Mouse (Mus musculus): ENCODE results near the gene Nos3. TPM values are rescaled to one million over a fixed set of nuclear protein-coding genes. Genes with fewer than 3 reads are reported as not detected.

The Nos3 gene
- 6.3 and 12.0 TPM in 2 replicates for polyA plus RNA-seq (2014; fragmentation: Nextera tagmentation; extraction: Ambion mirVana)

DNA sequence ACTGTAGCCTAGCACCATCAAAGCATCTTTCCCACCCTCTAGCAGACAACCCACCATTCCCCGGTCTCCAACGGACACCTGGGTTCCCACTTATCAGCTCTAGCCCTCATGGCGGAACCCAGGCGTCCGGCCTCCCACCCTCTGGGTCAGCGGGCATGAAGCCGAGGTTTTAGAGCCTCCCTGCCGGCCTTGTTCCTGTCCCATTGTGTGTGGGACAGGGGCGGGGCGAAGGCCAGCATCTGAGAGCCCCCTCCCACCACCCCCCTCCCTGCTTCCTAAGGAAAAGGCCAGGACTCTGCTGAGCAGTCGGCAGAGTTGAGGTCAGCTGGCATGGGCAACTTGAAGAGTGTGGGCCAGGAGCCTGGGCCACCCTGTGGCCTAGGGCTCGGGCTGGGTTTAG, at the start of gene Nos3:
TSS of gene Nos3 (plus strand) at position 303 of the 400 bp plus-strand sequence.
- no peaks in the 10 kb centered on the region for H3K36me3 ChIP-seq (ENCODE audit: control insufficient read depth, insufficient read depth, low read length)
- peak within 1 kb of the TSS; percentile 31; the same call in 1 of the 2 replicates for H3K4me2 ChIP-seq (replicated peaks; ENCODE audit: low read depth, low read length)
- H3K27me3 ChIP-seq (ENCODE audit: control insufficient read depth, insufficient read depth, low read length): no peaks in the 10 kb centered on the region
- no peaks in the 10 kb centered on the region for H3K9me3 ChIP-seq (ENCODE audit: control insufficient read depth, low read length)
- no peaks in the 10 kb centered on the region for H3K4me1 ChIP-seq (ENCODE audit: control insufficient read depth, insufficient read depth, low read length)
- peak within 1 kb of the TSS; percentile 71; the same call in 1 of the 2 replicates for H3K27ac ChIP-seq (ENCODE audit: low read depth, low read length)
- no peak within 1 kb of the TSS for H3K9ac ChIP-seq (ENCODE audit: low read depth, low read length)
- 59% methylated on average over 12 of the region's 12 CpGs for WGBS
- no peak for ATAC-seq (ENCODE audit: low FRiP score, low TSS enrichment)
- peak within 1 kb of the TSS; percentile 21; the same call in 1 of the 2 replicates for H3K4me3 ChIP-seq (ENCODE audit: low read length)

DNA sequence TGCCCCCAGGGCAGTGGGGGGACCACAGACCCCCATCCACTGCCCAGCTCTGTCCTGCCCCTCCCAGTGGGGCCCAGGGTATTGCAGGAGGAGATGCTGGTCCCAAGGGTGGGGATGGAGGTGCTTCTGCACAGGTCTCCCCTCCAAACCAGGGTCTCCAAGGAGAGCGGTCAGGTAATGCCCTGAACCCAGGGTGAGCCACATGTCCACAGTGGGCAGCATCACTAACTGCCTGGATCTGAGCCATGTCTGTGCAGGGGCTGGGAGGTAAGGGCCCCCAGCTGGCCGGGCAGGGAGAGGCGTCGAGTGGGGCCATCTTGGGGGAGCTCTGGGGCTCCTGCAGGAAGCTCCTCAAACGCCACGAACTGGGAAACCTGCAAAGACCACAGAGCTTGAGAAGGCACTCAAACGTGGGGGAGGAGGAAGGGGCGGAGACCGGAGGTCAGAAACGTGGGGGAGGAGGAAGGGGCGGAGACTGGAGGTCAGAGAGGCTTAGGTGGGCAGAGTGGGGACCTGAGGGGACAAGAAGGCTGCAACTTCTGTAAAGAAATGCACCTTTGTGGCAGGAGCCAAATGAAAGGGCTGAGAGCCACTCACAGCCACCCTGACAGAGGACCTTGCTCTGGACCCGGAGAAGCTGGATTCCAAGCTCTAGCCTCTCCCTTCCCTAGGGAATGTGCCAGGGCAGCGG, 44.7 kb upstream of the Nos3 start:
- WGBS: 15% methylated on average over 13 of the region's 13 CpGs
- no peaks in the 10 kb centered on the region for H3K27me3 ChIP-seq (ENCODE audit: control insufficient read depth, insufficient read depth, low read length)
- peak overlapping the region; percentile 42; the same call in 1 of the 2 replicates for H3K27ac ChIP-seq (ENCODE audit: low read depth, low read length)
- H3K4me1 ChIP-seq (ENCODE audit: control insufficient read depth, insufficient read depth, low read length): peaks cover 23% of the 10 kb centered on the region
- H3K4me2 ChIP-seq (replicated peaks; ENCODE audit: low read depth, low read length): peak overlapping the region; percentile 21; the same call in 1 of the 2 replicates
- peak overlapping the region; percentile 18; the same call in 1 of the 2 replicates for H3K9ac ChIP-seq (ENCODE audit: low read depth, low read length)
- H3K9me3 ChIP-seq (ENCODE audit: control insufficient read depth, low read length): no peaks in the 10 kb centered on the region
- H3K36me3 ChIP-seq (ENCODE audit: control insufficient read depth, insufficient read depth, low read length): peaks cover 8% of the 10 kb centered on the region; the same call in 1 of the 2 replicates
- ATAC-seq (ENCODE audit: low FRiP score, low TSS enrichment): peak; percentile 10; the same call in 1 of the 2 replicates
- no peak overlapping the region for H3K4me3 ChIP-seq (ENCODE audit: low read length)

DNA sequence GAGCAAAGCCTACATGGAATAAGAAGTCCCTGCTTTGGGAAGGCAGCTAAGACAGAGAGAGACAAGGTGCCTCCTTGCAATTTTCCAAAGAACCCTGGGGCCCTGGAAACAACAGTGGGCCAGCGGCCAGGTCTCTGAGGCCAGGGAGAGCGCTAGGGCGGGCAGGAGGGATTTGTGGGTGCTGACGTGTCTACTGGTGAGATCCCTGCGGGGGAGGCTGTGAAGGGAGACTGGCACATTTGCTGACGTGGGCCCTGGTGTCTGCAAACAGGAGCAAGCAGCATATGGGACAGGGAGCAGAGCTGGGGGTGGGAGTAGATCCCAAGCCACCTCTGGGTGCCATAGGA, 44.2 kb upstream of the Nos3 start:
- no peak for ATAC-seq (ENCODE audit: low FRiP score, low TSS enrichment)
- Histone ChIP-seq H3K27me3 (ENCODE audit: control insufficient read depth, insufficient read depth, low read length) (no peaks in the 10 kb centered on the region), H3K4me3 (ENCODE audit: low read length) (no peak overlapping the region), H3K4me1 (ENCODE audit: control insufficient read depth, insufficient read depth, low read length) (peaks cover 23% of the 10 kb centered on the region), H3K4me2 (replicated peaks; ENCODE audit: low read depth, low read length) (peak overlapping the region; percentile 21; the same call in 1 of the 2 replicates), H3K9me3 (ENCODE audit: control insufficient read depth, low read length) (no peaks in the 10 kb centered on the region), H3K36me3 (ENCODE audit: control insufficient read depth, insufficient read depth, low read length) (peaks cover 11% of the 10 kb centered on the region; the same call in 1 of the 2 replicates), H3K27ac (ENCODE audit: low read depth, low read length) (peak overlapping the region; percentile 42; the same call in 1 of the 2 replicates), H3K9ac (ENCODE audit: low read depth, low read length) (peak overlapping the region; percentile 18; the same call in 1 of the 2 replicates)
- 37% methylated on average over 6 of the region's 6 CpGs for WGBS

DNA sequence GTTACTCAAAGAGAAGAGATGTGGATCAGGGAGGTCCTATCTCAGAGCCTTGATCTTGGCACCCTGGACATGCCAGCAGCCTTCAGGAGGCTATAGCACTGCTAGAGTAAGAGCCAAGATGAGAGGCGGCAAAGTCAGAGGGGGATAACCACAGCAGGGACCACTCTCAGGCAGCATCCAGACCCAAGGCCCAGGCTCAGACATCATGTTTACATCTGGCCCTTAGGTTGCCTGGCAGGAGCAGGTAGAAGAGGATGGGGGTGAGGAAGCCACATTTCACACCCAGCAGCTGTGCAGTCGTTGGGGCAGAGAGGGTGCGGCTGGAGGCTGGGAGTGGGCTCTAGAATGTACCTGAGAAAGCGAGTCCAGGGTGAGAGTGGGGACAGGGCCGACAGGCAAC, 43.7 kb upstream of the Nos3 start:
- no peak overlapping the region for H3K4me2 ChIP-seq (replicated peaks; ENCODE audit: low read depth, low read length)
- H3K4me1 ChIP-seq (ENCODE audit: control insufficient read depth, insufficient read depth, low read length): peaks cover 23% of the 10 kb centered on the region
- H3K9me3 ChIP-seq (ENCODE audit: control insufficient read depth, low read length): no peaks in the 10 kb centered on the region
- no peaks in the 10 kb centered on the region for H3K27me3 ChIP-seq (ENCODE audit: control insufficient read depth, insufficient read depth, low read length)
- no peak overlapping the region for H3K27ac ChIP-seq (ENCODE audit: low read depth, low read length)
- ATAC-seq (ENCODE audit: low FRiP score, low TSS enrichment): no peak
- 56% methylated on average over 5 of the region's 5 CpGs for WGBS
- H3K9ac ChIP-seq (ENCODE audit: low read depth, low read length): no peak overlapping the region
- H3K36me3 ChIP-seq (ENCODE audit: control insufficient read depth, insufficient read depth, low read length): peaks cover 15% of the 10 kb centered on the region; the same call in 1 of the 2 replicates
- no peak overlapping the region for H3K4me3 ChIP-seq (ENCODE audit: low read length)

DNA sequence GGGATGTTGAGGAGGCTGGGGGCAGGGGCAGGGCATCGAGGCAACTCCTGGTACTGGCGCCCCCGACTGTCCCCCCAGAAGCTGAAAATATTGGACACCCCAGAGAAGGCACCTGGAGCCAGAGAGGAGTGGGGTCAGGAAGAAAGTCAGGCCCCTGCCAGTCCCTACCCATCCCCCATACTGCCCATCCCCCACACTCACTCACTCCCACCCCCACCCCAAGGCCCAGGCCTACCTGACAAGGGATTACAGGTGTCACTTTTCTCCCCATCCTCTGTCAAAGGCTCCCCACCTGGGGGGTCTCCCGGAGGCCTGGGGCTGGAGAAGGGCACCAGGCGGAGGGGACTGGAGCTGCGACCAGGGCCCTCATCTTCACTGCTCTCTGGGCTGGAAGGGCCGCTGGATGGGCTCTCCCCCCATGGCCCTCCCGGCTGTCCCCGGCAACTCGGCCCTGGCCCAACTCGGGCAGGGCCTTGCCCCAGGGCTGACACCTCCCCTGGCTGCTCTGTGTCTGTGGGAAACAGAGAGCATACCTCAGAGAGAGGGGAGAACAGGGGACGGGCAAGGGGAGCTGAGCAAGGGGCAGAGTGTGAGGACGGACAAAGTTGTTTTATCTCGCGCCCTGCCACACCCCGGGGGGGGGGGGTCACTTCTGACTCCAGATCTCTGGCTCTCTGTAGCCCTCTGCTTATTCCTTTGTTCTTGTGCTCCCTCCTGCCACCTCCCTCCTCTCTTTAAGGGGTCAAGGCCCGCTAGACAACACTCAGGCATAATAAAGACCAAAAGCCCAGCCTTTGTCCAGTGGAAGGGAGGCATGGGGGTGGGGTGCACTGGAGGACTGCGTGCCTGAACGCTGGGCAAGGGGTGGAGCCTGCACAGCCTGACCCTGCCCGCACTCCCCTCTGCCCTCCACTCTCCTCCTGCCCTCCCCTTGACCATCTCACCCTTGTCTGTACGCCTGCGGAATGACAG, 42.6 kb upstream of the Nos3 start:
- H3K27ac ChIP-seq (ENCODE audit: low read depth, low read length): no peak overlapping the region
- no peak overlapping the region for H3K4me2 ChIP-seq (replicated peaks; ENCODE audit: low read depth, low read length)
- no peak overlapping the region for H3K4me3 ChIP-seq (ENCODE audit: low read length)
- peaks cover 23% of the 10 kb centered on the region for H3K4me1 ChIP-seq (ENCODE audit: control insufficient read depth, insufficient read depth, low read length)
- 0 out of 2 replicates have a peak overlapping the region, but pooled peaks have one; percentile 34 for H3K9ac ChIP-seq (ENCODE audit: low read depth, low read length)
- H3K27me3 ChIP-seq (ENCODE audit: control insufficient read depth, insufficient read depth, low read length): no peaks in the 10 kb centered on the region
- H3K36me3 ChIP-seq (ENCODE audit: control insufficient read depth, insufficient read depth, low read length): peaks cover 15% of the 10 kb centered on the region; the same call in 1 of the 2 replicates
- ATAC-seq (ENCODE audit: low FRiP score, low TSS enrichment): peak; percentile 47; the same call in 1 of the 2 replicates
- WGBS: 18% methylated on average over 21 of the region's 22 CpGs
- no peaks in the 10 kb centered on the region for H3K9me3 ChIP-seq (ENCODE audit: control insufficient read depth, low read length)

DNA sequence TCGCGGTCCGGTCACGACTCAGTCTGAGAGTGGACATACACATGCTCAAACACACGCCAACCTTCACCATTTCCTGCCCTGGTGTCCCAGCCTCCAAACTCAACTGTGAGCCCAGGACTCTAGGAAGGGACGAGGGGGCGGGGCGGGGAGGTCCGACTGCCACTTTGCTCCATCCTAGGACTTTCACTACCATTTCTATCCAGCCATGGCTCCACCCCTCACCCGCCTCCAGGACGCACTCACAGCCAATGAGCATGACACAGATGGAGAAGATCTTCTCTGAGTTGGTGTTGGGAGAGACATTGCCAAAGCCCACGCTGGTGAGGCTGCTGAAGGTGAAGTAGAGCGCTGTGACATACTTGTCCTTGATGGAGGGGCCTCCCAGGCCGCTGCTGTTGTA, 39.4 kb upstream of the Nos3 start:
- peaks cover 15% of the 10 kb centered on the region; the same call in 1 of the 2 replicates for H3K36me3 ChIP-seq (ENCODE audit: control insufficient read depth, insufficient read depth, low read length)
- no peak for ATAC-seq (ENCODE audit: low FRiP score, low TSS enrichment)
- no peaks in the 10 kb centered on the region for H3K9me3 ChIP-seq (ENCODE audit: control insufficient read depth, low read length)
- H3K27ac ChIP-seq (ENCODE audit: low read depth, low read length): no peak overlapping the region
- H3K4me2 ChIP-seq (replicated peaks; ENCODE audit: low read depth, low read length): no peak overlapping the region
- no peak overlapping the region for H3K9ac ChIP-seq (ENCODE audit: low read depth, low read length)
- H3K4me3 ChIP-seq (ENCODE audit: low read length): no peak overlapping the region
- 47% methylated on average over 14 of the region's 14 CpGs for WGBS
- H3K27me3 ChIP-seq (ENCODE audit: control insufficient read depth, insufficient read depth, low read length): no peaks in the 10 kb centered on the region
- H3K4me1 ChIP-seq (ENCODE audit: control insufficient read depth, insufficient read depth, low read length): peaks cover 39% of the 10 kb centered on the region

DNA sequence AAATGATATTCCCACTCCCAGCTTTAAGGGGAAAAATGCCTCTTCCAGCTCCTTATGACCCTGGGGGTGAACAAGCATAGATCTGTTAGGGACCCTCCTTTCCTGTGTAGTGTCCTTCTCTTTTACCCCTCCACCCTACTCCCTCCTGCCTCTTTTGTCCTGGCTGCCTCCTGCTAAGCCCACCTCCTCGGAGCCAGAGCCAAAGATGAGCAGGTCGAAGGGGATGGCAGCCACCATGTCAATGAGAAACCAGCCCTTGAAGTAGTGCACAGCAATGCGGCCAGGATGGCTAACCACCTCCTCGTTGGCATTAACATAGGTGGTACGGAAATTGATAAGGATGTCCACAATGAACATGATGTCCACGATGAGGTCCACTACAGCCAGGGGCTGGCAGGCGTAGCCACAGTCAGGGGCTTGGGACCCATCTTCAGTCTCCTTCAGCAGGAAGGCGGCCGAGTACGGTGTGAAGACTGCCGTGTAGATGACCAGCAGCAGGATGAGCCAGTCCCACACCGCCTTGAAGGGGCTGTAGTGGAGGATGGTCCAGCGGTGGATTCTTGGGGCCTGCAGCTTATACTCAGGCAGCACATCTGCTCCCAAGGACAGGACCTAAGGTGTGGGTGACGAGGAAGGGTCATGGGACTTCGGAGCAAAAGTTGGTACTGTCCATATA, 38.3 kb upstream of the Nos3 start:
- 94% methylated on average over 15 of the region's 15 CpGs for WGBS
- H3K4me3 ChIP-seq (ENCODE audit: low read length): no peak overlapping the region
- no peaks in the 10 kb centered on the region for H3K27me3 ChIP-seq (ENCODE audit: control insufficient read depth, insufficient read depth, low read length)
- no peaks in the 10 kb centered on the region for H3K9me3 ChIP-seq (ENCODE audit: control insufficient read depth, low read length)
- no peak overlapping the region for H3K4me2 ChIP-seq (replicated peaks; ENCODE audit: low read depth, low read length)
- H3K4me1 ChIP-seq (ENCODE audit: control insufficient read depth, insufficient read depth, low read length): peaks cover 35% of the 10 kb centered on the region
- H3K9ac ChIP-seq (ENCODE audit: low read depth, low read length): no peak overlapping the region
- H3K27ac ChIP-seq (ENCODE audit: low read depth, low read length): no peak overlapping the region
- ATAC-seq (ENCODE audit: low FRiP score, low TSS enrichment): no peak
- H3K36me3 ChIP-seq (ENCODE audit: control insufficient read depth, insufficient read depth, low read length): peaks cover 15% of the 10 kb centered on the region; the same call in 1 of the 2 replicates

DNA sequence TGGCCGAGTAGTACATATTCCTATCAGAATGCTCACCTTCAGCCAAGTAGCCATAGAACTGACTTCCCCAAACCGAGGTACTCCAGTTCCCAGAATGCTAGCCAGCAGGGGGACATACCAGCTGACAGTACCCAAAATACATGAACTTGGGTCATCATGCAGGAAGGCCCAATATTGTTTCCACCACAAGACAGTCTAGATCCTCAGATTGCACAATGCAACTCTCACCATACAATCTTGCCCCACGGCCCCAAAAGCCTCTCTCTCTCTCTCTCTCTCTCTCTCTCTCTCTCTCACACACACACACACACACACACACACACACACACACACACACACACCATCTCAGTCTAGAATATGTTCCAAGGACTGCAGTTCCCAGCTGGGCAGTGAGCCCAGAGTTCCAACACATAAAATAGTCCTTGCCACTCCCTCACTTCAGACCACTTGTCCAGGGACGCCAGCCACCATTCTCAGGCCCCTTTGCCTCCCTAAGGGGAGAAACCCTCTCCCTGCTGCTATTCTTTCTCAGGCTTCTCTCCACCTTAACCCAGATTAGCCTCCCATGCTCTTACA, 37.7 kb upstream of the Nos3 start:
- no peak for ATAC-seq (ENCODE audit: low FRiP score, low TSS enrichment)
- 70% methylated on average over 4 of the region's 4 CpGs for WGBS
- H3K4me3 ChIP-seq (ENCODE audit: low read length): no peak overlapping the region
- H3K36me3 ChIP-seq (ENCODE audit: control insufficient read depth, insufficient read depth, low read length): peaks cover 15% of the 10 kb centered on the region; the same call in 1 of the 2 replicates
- H3K4me2 ChIP-seq (replicated peaks; ENCODE audit: low read depth, low read length): no peak overlapping the region
- no peaks in the 10 kb centered on the region; the same call in 1 of the 2 replicates for H3K27me3 ChIP-seq (ENCODE audit: control insufficient read depth, insufficient read depth, low read length)
- no peak overlapping the region for H3K9ac ChIP-seq (ENCODE audit: low read depth, low read length)
- H3K9me3 ChIP-seq (ENCODE audit: control insufficient read depth, low read length): no peaks in the 10 kb centered on the region
- peaks cover 30% of the 10 kb centered on the region for H3K4me1 ChIP-seq (ENCODE audit: control insufficient read depth, insufficient read depth, low read length)
- H3K27ac ChIP-seq (ENCODE audit: low read depth, low read length): no peak overlapping the region
